Mouse (Mus musculus): ENCODE results near the gene Zfp3.

Gene Zfp3

DNA sequence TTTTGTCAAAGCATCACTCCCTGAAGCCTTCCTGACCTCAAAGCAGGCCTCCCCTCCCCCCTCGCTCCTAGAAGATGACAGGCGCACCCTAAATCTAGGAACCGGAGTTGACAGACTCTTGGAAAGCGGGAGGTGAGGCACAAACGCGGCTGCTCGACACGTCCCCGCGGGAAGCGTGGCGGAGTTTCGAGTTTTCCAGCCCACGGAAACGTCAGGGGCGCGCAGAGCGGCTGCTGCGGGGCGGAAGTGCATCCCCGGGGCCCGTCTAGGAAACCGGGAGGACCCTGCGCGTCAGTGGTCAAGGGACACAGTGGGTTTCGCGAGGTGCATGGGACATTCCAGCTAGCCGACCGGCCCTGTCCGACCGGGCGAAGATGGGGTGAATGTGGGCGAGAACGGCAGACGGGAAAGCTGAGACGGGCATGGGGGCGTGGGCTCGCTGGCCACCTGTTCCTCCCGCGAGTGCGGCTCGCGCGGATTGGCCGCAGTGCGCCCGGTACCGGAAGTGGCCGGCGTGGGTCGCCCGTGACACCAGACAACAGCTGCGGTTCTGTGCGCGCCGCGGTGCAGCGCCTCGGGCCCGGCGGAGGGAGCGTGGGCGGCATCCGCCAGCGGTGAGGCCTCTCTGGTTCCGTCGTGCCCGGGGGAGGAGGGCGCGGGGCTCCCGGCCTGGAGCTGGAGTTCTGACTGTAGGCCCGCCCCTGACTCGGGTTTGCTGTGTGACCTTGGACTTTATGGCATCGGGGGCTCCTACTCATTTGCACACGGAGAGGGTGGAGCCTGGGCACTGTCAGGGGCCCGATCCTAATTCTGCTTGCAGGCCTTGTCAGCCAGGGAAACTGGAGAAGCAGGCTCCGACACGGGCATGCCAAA lies at the start of gene Zfp3:
Zfp3 (plus strand) TSS at position 274 of the 873 bp plus-strand sequence.
- peak; percentile 69 to 80 for DNase-seq (ENCODE audit: low spot score in 2 of 2)

DNA sequence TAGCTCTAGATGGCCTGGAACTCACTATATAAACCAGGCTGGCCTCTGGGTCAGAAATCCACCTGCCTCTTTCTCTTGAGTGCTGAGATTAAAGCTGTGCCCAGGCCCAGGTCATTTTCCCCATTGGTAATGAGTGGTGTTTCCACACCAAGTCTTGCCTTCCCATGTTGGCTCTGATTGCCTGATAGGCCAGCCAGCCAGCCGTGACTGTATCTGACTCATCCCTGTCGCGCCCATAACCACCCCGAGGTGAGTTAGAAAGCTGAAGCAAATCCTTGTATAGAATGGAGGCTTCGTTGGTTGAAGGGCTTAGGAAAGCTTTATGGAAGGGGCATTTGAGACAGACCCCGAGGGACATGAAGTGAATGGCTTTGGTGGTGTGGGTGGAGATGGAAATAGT lies 48.2 kb upstream of the Zfp3 start:
- peak in 1 of 2 experiments; percentile 32 for DNase-seq (ENCODE audit: low spot score in 2 of 2)

DNA sequence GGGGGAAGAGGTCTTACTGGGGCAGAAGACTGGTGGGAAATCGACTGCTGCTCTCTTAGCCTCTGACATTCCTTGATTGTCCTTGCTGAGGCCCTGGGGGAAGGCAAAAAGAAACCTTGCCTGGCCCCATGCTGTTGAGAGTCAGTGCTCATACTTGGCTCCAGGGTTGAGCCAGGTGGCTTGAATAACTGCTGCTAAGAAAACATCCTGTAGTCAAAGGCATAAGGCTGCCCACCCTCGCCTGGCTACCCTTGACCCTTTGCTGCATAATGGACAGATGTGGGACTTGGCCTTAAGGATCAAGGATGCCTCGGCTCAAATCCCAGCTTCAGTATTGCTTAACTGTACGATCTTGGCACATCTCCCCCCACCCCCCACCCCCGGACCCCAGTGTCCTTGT lies 45.5 kb upstream of the Zfp3 start:
- no peak for DNase-seq (ENCODE audit: low spot score in 2 of 2)

DNA sequence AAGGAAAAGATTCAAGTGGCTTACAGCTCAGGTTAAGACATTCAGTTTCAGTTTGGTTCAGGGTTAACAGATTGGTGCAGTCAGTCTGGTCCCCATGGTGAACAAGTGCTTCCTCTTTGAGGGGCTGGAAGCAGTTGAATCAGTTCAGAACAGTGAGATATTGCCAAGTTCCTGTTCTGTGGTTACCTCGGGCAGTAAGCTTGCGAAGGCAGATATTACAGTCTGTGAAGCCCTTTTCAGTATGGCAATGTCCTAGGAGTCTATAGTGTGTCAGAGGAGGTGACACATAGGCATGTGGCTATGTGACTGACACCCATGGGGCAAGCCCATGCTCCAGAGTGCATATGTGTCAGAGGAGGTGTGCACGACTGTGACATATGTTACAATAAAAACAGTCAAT lies 43.4 kb upstream of the Zfp3 start:
- no peak for DNase-seq (ENCODE audit: low spot score in 2 of 2)

DNA sequence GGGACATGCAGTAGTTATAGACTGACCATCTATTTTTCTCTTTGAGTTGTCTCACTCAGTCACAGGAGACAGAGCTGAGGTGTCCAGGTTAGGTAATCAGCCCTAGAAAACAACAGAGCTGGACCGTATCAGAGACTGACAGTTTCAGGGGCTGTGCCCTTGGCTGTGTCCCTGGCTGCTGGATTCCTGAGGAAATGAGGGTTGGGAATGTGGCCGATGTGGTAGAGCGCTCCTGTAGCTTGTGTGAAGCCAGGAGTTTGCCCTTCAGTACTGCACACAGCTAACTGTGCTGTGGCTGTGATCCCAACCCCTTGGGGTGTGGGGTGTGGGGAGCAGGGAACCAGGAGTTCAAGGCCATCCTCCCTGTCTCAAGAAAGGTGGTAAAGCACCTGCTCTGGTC lies 42.9 kb upstream of the Zfp3 start:
- no peak for DNase-seq (ENCODE audit: low spot score in 2 of 2)

DNA sequence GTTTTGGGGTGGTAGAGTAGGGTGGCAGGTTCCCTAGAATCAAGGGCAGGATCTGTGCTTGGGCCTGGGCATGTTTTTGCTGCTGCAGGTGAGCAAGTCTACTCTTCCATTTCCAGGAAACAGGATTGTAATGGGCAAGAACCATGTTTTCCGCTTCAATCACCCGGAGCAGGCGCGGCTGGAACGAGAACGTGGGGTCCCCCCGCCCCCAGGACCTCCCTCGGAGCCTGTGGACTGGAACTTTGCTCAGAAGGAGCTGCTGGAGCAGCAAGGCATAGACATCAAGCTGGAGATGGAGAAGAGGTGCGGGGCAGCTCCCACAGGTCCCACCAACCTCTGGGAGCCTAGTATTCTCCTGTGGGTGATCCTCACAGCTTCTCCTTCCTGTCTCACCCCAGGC lies 39.3 kb upstream of the Zfp3 start:
- DNase-seq (ENCODE audit: low spot score in 2 of 2): no peak

DNA sequence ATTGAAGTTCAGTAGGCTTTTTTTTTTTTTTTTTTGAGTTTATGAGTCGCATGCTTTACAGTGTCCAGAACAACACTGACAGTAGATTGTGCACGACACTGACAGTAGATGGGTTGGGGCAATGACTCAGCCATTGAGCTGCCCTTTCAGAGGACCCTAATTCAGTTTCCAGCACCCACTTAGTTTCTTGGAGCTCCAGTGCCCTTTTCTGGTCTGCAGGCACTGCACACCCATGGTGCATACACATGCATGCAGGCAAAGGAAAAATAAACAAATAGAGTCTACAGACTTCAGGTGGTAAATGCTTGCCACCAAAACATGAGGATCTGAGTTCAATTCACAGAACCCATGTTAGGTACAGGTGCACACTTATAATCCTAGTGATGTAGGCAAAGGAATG lies 37.4 kb upstream of the Zfp3 start:
- no peak for DNase-seq (ENCODE audit: low spot score in 2 of 2)

DNA sequence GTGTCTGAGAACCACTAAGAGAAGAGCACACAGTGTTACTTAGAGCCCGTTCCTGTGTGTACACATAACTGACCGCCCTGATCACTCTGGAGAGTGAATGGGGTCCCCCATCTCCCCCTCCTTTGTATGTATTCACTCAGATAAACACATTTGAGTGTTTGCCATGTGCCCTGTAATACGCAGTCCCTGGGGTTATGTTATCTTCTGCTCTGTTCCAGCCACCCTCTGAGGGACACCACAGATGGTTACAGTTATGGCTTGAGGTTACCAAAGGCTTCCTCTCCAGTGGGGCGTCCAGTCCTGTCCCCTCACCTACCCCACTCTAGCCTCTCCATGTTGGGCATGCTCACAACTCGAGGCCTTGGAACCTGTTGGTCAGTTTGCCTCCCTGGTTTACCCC lies 36.6 kb upstream of the Zfp3 start:
- no peak for DNase-seq (ENCODE audit: low spot score in 2 of 2)

DNA sequence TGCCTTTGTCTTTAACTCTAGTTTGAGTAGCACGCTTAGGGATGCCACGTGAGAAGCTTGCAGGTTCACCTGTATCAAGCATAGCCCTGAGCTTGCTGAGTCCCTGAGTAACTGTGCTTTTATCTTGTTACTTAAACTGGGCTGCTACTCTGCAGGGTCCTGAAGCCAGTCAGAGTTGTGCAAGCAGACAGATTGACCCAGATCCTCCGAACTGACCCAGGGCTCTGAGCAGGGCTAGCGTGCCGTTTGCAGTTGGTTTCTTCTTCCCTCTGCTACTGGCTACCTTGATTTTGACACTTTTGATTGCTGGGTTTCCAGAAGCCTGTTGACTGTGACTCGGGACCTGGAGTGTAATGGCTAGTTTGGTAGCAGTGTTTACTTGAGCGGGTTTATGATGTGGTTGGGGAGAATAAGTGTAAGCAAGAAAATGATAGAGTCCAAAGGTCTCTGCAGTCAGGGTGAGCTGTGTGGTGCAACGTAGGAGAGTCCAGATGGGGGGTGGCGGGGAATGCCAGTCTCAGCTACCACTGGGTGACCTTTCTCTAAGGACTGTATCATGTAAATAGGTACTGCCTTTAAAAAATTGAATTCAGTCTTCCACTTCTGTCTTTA lies 33.5 kb upstream of the Zfp3 start:
- DNase-seq (ENCODE audit: low spot score in 2 of 2): no peak

DNA sequence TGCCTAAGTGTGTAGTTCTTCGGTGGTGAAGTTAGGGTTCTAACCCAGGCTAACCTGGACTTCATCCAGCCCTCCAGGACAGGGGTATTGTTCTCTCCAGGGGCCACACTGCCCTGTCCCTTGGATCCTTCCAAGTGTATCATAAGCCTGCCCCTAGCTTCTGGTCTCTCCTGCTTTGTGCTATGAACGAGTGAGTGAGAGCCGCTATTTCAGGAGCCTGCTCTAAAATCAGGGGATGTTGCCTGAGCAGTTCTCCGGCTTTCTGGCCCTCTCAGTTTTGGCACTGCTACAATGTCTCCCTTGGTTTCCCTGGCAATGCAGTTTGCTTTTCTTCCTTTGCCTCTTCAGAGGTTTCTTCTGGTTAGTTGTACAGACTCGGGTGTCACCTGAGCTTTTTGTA lies 32.8 kb upstream of the Zfp3 start:
- no peak for DNase-seq (ENCODE audit: low spot score in 2 of 2)

DNA sequence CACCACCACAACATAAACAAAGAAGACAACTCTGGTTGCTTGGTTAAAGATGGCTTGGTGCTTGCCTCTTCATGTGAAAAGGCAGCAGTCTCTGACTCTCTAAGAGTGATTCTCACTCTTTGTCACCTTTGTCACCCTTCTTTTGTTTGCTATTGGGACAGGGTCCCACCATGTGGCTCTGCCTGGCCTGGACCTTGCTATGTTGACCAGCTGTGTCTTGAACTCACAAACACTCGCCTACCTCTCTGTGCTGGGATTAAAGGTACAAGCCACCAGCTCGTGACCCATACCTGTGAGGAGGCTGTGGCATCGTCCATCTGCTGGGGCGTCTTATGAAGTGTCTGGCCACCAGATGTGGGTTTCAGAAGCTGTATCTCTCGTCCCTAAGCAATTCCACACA lies 30.8 kb upstream of the Zfp3 start:
- no peak for DNase-seq (ENCODE audit: low spot score in 2 of 2)

DNA sequence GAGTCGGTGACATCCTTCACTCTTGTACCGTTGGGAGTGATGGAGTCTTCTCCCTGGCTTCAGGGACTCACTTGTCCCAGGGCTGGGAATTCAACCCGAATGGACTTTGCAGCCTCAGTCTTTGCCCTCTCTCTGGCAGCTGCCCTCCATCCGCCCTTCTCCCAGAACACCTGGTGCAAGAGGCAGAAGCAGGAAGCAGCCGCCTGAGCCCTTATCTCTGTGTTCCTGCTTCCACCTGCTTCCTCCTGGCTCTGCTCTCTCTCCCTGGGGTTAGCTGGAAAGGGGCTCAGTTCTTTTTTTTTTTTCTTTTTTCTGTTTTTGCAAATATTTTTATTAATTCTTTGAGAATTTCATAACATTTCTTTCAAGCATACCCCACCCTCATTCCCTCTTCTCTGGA lies 26.3 kb upstream of the Zfp3 start:
- DNase-seq (ENCODE audit: low spot score in 2 of 2): no peak

DNA sequence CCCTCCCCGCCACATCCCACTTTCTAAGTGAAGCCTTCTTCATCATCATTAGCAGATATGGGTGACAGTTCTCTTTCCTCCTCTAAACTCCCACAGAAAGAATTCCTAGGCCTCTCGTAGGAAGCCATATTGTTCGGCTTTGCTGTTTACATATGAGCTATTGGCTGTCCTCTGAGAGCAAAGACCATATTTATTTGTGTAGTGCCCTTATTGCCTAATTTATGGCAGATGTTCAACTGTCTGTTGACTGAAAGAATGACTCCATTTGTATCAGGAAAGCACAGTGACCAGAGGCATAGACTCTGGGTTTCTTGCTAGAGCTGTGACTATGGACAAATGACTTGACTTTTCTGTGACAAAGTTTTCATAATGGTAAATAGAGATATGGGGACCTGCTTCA lies 22.4 kb upstream of the Zfp3 start:
- no peak for DNase-seq (ENCODE audit: low spot score in 2 of 2)

DNA sequence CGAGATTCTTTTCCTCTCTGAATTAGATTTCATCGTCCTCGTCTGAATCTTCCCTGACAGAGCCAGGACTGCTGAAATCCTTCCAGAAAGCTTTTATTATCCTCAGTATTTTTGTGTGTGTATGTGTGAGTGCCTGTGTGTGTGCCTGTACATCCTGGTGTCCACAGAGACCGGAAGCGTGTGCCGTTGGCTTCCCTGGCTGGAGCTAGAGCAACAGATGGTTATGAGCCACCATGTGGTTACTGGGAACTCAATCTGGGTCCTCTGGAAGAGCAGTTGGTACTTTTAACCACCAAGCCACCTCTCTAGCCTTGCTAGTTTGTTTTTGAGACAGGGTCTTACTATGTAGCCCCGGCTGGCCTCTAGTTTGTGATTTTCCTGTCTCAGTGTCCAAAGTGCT lies 21.9 kb upstream of the Zfp3 start:
- DNase-seq (ENCODE audit: low spot score in 2 of 2): no peak

DNA sequence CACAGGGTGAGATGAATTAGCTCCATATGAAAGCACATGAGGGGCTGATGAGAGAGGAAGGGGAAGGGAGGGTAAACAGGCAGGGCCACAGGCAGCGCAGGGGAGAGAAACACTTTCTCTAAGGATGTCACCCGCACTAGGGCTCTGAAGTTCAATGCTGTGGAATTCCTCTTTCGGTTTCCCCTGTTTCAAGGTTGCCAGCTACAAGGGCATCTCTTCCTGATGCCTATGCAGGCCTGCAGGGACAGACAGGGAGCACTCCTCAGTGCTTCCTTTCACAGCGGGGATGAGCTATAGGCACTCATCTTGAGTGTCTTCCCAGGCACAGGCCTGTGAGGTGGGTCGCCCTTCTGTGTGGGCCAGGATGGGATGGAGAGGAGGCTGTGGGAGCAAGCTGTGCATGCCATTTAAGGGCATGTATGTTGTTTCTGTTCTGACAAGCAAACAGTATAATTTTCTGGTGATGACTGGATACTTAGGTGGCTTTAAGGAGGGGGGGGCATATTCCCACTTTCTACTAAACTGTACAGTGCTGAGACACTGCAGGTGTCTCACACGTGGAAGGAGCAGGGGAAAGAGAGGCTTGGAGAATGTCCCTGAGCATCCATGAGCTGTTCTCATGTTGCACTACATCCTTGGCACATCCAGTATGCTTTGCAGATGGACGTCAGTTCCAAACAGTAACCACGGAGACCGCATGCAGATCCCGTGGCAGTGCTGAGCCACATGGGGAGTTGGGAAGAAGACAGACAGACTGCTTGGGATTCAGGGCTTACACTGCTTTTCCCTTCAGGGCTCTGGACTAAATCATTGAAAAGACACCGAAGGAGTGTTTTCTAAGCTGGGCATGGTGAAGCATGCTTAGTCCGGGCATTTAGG lies 21.2 kb upstream of the Zfp3 start:
- no peak for DNase-seq (ENCODE audit: low spot score in 2 of 2)

DNA sequence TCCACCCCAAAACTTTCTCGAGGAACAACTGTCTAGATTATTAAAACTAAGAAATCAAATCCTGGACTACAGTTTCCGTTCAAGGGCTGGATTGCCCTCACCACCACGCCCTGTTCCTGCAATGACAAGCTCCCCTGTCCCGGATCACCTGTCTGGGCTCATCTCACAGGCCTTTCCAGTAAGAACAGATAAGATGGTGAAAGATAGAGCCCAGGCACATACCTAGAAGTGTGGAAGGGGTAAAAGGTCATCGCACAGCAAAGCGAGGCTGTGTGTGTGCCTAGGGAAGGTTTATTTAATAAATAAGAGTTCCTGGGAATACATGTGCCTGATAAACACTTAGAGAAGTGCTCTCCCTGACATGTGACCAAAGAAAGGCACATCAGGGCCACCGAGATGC lies 18.4 kb upstream of the Zfp3 start:
- DNase-seq (ENCODE audit: low spot score in 2 of 2): no peak

DNA sequence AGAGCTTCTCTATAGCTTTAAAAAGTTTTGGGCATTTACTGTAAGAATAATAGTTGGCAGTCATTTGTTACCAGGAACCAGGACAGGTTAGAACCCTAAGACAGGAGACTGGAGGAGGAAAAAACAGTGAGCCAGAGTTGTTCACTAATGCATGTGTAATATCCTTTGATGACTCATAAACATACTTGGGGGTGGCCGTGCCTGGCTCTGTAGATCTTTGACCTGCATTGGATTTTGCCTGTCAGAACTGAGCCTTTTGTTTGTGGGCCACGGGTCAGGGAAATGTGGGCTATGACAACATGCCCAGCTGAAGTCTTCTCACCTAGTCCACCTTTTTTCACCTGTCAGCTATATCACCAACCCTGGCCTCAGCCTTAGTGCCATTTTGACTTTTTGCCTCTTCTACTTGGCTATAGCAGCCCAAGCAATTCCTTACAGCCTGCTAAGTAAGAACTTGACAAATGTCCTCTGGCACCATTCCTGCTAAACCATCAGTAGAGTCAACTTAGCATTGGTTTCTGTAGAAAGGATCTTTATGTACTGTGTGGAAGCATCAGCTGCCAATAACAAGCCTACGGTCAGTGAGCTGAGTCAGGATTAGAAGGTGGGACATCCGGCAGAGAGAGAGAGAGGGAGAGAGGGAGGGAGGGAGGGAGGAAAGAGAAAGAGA lies 16.0 kb upstream of the Zfp3 start:
- peak; percentile 32 to 66 for DNase-seq (ENCODE audit: low spot score in 2 of 2)

DNA sequence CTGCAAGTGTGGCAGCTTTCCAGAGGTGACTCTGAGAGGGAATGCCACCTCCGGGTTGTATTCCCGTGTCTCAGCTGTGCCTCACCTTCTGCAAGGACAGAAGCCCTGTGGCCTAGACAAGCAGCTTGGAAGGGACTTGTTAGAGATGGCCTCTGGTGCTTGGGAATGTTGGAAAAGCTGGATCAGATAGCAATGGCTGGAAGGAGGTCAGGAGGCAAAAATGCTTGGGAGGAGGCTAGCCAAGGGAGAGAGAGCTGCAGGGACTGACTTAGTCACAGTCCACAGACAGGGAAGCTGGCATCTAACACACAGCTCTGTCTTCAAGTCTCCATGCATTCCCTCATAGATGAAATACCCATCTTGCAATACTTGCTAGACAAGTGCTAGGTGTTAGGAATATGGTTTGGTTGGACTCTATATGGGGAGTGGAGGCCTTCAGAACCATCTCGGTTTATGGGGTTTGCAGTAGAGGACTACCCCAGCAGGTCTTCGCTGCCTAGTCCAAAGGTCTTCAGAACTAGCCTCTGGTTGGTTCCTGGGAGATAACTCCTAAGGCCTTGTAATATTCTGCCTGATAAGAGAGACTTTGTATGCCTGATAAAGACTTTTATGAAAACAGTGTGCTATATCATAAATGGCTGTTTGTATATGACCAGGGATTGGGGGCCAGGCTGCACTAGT lies 11.5 kb upstream of the Zfp3 start:
- no peak for DNase-seq (ENCODE audit: low spot score in 2 of 2)

DNA sequence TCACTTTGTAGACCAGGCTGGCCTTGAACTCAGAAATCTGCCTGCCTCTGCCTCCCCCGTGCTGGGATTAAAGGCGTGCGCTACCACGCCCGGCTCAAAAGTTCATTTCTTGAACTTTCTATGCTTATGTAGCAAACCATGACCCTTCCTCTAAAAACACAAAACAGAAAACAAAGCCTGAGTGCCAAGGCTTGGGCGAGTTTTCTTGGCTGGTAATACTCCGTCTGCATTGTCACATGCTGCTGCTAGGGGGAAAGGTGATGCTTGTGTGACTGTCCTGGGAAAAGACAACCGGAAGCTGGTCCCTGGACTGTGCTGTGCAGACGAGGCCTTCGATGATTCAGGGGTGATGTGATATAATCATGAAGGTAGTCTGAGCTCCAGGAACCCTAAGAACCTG lies 10.9 kb upstream of the Zfp3 start:
- DNase-seq (ENCODE audit: low spot score in 2 of 2): no peak

DNA sequence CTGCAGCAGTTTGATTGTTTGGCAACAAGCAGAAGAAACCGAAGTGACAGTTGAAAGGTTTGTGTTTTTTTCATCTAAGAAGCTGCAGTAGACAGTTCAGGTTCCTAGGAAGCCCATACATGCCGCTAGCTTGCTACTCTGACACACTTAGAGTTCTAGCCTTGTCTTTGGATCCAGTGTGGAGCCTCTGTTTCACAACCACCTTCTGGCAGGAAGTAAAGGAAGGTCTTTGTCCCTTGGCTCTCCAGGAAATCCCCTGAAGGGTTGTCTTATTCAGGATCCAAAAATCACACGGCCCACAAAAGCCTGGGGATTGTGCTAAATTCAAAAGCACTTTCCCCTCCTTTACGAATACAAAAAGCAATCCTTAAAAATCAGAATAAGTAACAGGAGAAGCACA lies 9.5 kb upstream of the Zfp3 start:
- no peak for DNase-seq (ENCODE audit: low spot score in 2 of 2)

DNA sequence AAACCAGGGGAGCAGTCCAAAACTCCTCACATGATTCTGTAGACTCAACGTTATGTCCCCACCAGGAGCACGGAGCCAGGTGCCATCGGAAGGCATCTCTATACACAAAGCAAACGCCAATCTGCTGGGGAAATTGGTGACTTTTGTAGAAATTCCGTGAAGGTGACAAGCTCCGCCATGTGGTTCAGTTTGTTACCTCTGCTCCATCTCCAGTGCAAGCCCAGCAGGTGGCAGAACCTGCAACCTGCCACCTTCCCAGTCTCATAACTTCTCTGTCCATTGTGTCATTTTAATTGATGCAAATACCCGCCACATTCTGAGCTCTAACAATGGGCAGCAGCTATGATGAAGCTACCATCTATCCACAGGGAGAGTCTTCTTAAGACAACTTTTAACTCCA lies 9.1 kb upstream of the Zfp3 start:
- no peak for DNase-seq (ENCODE audit: low spot score in 2 of 2)

Data from urinary bladder, postnatal 36 days (tissue).